Mouse (Mus musculus): ENCODE data around the gene Krt14. TPM values are rescaled to one million over a fixed set of nuclear protein-coding genes. Genes with fewer than 3 reads are reported as not detected.
"Not testable (repeated sequence)": the region's sequence is repeated elsewhere in the genome, so short reads cannot be mapped to it uniquely, and the experiment has no call there.

The Krt14 gene
- under 1 TPM; 0.73 to 0.78 TPM for total RNA-seq (2021)

DNA sequence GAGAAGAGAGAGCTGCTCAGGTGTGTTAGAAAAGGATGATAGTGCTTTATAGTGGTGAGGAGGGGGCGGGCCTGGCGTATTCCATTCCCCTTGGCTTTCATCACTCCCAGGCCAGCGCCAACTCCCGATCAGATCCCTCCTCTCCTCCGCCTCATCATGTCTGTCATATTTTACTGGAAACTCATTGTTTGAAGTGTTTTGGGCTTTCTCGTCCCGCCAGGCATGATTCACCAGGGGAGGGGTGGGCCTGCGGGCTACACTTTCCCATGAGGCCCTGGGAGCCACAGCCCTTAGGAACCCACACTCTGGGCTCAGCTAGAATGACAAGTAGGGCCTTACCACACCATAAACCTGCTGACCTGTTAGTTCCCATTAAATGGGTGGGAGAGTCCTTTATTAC, at the start of gene Krt14:
TSS of gene Krt14 (minus strand) at position 51 of the 400 bp plus-strand sequence.
- intact Hi-C loops (cut with DNase I): no loop called here
- no peak for DNase-seq (ENCODE audit: low spot score)

DNA sequence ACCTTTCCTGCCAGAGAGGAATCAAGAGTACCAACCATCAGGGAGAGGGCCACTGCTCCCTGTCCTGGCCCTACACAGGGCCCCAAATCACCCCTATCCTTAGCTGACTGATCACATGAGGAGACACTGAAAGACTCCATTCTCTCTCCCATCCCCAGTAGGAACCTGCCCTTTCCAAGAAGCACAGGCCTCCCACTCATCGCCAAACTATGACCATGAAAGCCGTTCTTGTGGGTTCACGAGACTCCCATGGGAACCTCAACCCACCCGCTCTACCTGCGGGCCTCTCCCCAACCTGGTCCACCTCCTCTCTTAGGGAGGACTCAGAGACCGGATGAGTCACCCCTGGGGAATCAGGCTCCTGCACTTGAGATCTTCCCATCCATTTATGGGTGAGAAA, 48.2 kb upstream of the Krt14 start:
- intact Hi-C loops (cut with DNase I): no loop called here
- DNase-seq (ENCODE audit: low spot score): no peak

DNA sequence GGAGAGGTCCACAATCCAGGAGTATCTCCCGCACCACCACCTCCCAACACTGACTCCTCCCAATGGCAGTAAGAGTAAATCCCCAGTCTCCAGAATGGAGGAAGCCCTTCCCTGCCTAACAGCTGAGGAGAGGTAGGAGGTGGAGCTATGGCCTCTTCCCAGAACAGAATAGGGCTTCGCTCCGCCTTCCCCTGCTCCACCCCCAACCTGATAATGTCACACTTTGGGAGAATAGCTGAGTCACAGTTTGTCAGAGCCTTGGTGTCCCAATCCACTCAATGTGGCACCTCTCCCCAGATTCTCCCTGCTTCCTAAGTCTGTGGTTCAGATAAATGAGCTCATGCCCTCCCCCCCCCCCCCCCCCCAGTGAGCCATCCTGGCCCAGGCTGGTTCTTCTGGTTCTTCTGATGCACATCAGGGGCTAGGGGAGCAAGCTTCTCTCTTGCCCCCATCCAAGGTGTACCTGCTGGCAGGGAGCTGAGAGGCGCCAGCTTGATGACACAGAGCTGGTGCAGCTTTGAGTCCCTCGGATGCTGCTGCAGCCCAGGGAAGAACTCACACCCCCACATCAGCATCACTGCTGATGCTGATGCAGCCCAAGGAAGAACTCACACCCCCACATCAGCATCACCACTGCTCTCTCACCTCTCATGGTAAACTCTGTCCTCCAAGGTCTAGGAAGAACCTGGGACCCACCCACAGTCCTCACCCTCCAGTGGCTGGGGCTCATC, 47.2 kb upstream of the Krt14 start:
- intact Hi-C loops (cut with DNase I): no loop called here
- DNase-seq (ENCODE audit: low spot score): no peak

DNA sequence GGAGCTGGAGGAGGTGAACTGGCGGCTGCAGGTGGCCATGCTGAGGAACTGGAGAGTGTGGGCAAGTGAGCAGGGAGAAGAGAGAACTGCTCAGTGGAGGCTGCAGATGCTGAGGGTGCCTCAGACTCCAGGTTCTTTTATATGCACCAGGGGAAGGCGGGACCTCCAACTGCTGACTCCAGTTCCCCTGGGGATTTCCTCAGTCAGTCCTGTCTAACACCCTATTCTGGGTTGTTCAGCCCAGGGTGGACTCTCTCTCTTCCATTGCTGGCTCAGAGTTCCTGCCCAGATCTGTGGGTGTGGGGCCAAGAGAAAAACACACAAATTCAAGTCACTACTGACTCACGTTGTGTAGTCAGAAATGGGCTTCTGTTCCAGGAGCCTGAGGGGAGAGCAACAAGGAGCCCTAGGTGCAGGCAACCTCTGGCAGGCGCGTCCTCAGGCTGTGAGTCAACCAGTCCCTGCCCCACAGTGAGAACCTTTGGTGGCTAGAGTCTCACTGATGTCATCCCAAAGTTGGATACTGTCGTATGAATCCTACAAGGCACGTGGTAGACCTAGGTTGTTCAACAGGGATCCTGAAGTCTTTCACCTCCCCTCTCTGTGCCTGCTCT, 41.6 kb upstream of the Krt14 start, which contains the start of gene Krt16:
TSS of gene Krt16 (minus strand) at position 51 of the 614 bp plus-strand sequence.
- DNase-seq (ENCODE audit: low spot score): no peak
- intact Hi-C loops (cut with DNase I): no loop called here

DNA sequence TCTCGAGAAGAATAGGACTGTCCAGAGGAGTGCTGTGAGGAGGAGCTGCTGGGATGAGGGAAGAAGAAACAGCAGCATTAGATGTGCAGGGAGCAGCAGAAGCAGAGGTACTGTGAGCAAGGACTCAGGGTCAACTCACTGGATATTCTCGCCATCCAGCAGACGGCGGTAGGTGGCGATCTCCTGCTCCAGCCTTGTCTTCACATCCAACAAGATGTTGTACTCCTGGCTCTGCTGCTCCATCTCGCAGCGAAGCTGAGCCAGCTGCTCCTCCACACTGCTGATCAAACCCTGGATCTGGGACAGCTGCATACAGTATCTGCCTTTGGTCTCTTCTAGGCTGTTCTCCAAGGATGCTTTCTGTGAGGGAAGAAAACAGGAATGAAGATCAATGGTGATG, 39.1 kb upstream of the Krt14 start:
- DNase-seq (ENCODE audit: low spot score); intact Hi-C loops (cut with DNase I): not testable (repeated sequence)

DNA sequence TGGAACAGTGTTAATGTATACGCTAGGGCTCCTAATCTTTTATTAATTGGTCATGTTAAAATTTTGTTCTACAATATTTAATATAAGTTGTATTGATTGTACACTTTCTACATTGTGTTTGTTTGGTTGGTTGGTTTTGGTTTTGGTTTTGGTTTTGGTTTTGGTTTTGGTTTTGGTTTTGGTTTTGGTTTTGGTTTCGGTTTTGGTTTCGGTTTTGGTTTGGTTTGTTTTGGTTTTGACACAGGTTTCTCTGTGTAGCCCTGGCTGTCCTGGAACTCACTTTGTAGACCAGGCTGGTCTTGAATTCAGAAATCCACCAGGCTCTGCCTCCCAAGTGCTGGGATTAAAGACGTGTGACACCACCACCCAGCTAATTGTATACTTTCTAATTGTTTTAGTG, 32.9 kb upstream of the Krt14 start:
- intact Hi-C loops (cut with DNase I); DNase-seq (ENCODE audit: low spot score): not testable (repeated sequence)

DNA sequence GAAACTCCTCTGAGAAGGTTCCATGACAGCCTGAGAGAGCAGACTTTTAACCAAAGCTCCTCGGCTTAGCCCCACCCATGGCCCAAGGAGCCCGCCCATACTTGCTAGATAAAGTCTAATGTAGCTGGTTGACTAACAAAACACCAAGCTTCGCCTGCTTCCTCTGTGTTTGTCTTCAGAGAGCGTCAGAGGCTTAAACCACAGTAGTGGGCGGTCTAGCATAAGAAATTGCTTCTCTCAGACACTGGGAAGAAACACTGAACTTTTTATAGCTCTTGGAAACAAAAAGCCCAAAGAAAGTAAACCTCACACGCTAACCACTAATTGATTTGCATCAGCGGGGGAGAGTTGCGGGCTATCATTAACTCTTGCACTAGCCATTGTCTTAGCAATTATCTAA, 14.4 kb upstream of the Krt14 start:
- no peak for DNase-seq (ENCODE audit: low spot score)
- intact Hi-C loops (cut with DNase I): no loop called here

DNA sequence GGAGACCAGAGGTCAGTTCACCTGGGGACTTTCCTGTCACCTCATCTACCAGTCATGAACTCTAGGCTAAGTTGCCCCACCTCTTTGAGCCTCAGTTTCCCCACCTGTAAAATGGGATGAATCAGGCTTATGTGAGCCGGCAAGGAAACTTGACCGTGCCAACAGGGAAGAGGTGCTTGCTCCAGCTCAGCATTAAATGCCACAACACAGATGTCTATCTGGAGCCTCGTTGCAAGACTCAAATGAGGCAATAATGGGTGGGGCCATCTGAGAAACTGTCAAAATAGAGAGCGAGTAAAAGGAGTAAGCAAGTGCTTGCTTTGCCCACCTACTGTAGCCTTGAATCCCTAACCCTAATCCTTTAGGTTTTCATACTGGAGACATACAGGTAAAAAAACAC, 12.0 kb upstream of the Krt14 start:
- intact Hi-C loops (cut with DNase I): no loop called here
- no peak for DNase-seq (ENCODE audit: low spot score)

DNA sequence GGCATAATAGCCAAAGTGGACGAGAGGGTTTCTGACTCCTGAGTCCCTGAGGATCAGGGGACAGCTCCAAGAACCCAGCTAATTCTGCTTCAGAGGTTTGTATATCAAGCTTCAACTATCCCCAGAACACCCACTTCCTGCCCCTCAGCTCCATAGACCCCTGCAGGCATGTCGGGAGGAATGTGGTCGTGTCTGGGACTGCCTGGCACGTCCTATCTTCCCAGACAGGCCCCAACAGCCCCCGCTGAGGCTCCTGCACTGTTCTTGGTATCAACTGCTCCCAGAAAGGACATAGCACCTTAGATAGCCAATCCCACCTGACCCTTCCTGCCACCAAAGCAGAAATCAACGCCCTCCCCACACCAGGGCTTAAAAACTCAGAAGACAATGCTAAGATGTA, 1.2 kb upstream of the Krt14 start:
- no peak for DNase-seq (ENCODE audit: low spot score)
- intact Hi-C loops (cut with DNase I): no loop called here

DNA sequence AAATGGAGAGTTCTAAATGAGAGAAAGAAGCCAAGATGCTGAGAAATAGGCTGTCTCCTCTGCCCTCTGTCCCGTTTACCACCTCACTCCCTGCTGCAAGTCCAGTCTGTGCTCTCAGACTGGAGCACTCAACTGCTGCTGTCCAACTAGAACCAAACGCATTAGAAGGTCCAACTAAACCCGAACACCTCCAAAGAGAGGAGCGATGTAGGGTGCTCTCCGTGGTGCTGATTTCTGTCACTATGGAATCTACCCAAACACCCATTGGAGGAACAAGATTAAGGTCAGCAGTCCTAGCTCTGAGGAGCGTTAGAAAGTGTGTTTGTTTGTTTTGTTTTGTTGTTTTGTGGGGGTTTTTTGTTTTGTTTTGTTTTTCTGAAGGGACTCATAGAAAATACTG, 3.9 kb downstream of the Krt14 start:
- DNase-seq (ENCODE audit: low spot score): no peak
- intact Hi-C loops (cut with DNase I): no loop called here

DNA sequence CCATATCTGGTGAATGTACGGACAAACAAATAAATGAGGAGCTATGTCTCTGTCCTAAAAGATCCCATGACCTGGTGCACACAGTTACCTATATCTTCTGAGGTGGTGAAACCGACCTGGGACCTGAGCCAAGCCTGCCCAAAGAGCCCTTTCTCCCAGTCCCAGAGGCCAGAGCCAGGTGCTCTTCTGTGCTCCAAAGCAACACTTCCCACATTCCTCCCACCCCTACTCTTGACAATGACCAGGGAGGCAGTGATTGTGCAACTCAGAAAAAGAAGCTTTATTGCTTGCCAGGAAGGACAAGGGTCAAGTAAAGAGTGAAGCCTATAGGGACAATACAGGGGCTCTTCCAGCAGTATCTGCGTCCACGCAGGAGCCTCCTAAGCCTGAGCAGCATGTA, 4.4 kb downstream of the Krt14 start:
- intact Hi-C loops (cut with DNase I): no loop called here

DNA sequence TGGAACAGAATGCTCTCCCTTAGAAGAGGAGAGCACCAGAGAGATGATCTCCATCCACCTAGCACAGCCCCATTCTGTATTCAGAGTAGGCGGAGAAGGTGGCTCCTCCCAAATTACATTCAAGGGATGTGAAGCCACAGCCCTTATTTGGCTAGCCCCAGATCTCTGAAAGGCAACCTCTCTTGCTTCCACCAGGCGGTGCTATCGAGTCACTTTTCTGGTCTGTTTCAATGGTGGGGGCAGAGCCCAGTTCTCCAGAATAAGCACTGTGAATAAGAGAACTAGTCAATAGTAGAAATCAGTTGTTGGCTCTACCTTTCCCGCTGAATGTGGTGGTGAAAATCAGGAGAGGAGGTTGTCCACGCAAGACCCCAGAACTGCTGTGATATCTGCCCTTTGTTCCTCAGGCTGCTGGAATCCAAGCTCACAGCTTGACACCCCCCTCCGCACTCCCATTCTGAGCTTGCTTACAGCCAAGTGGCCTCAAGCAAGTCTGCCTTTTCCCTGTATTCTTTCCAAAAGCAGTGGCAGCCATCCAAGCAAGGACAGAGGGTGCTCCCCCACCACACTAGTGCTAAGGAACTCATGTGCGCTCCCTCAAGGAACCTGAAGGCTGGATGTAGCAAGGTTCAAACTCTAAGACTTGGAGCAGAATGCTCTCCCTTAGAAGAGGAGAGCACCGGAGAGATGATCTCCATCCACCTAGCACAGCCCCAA, 7.1 kb downstream of the Krt14 start:
- no peak for DNase-seq (ENCODE audit: low spot score)
- intact Hi-C loops (cut with DNase I): no loop called here

More for the DNA sequence above, 4.4 kb downstream of the Krt14 start:
- no peak for DNase-seq (ENCODE audit: low spot score)

DNA sequence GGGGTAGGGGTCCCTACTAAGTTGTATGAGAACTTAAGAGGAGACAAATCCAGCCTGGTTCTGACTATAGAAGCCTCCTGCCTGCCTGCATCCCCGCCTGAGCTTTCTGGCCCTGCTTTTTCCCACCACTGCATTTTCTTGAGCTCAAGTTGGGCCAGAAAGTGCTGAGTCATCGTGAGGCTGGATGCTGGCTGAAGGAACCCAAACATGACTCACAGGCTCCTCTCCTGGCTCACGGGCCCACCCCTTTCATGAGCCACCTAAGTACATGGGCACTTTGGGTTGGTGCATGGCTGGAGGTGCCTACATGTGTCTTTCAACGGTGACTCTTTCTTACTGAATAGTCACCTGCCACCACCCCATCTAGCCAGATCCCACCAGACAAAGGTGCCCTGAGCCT, 8.7 kb downstream of the Krt14 start:
- intact Hi-C loops (cut with DNase I): no loop called here
- no peak for DNase-seq (ENCODE audit: low spot score)

DNA sequence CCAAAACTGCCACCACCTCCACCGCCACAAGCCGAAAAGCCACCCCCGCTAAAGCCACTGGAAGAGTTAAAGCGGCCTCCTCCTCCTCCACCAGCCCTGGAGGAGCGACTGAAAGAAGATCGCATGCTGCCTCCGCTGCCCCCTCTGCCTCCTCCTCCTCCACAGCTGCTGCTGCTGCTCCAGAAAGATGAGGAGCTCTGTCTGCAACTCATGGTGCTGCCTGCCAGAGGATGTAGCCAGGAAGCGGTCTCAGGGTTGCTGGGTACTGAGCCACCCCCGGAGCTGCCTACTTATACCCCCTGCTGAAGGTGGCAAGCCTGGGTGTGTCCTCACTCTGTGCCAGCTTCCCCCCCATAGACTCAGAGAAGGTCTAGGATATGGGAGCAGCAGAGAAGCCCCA, 14.4 kb downstream of the Krt14 start, which contains the start of gene Krt9:
TSS of gene Krt9 (minus strand) at position 255 of the 400 bp plus-strand sequence.
- intact Hi-C loops (cut with DNase I): no loop called here
- DNase-seq (ENCODE audit: low spot score): no peak

DNA sequence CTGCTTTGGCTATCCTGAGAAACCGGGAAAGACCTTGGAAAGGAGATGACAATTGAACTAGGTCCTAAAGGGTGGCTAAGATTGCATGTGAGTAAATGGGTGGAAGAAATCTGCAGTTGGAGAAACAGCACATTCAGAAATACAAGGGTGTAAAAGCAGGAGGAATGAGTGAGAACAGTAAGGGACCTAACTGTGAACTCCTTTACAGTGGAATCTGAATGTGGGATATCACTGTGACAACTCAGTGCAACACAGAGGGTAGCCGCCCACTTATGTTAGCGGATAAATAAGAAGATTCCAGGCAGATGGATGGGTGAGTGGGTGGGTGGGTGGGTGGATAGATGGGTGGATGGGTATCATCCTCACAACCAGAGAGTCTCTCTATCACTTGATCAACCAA, 15.5 kb downstream of the Krt14 start:
- intact Hi-C loops (cut with DNase I): no loop called here
- DNase-seq (ENCODE audit: low spot score): no peak

DNA sequence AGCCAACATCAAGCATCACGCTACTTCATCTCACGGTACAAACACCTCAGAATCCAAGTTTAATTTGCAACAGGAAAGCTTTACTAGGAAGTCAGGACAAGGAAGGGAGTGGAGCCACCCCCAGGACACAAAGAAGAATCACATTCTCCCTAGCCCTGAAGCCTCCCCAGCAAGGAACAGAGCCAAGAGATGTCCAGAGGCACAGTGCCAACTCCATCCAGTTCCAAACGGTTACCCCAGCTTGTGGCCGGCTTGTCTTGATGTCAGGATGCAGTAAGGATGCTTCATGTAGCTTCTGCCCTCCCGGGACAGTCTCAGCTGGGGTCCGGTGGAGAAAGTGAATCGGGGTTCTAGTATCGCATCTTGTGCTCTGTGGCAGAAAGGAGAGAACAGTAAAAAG, 20.6 kb downstream of the Krt14 start:
- no peak for DNase-seq (ENCODE audit: low spot score)

DNA sequence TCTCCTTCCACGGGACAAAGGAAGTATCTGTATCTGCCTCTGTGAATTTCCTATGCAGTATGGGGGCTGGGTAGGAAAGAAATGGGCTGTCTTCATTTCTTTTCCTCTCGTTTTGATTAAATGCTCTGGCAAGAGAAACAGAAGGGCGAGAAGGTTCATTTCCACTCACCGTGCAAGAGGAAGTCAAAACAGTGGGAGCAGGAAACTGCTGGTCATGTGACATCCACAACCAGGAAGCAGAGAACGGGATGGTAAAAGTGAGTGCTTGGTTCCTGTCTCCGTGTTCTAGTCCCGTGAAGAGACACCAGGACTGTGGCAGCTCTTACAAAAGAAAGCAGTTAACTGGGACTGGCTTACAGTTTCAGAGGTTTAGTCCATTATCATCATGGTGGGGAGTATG, 25.6 kb downstream of the Krt14 start:
- DNase-seq (ENCODE audit: low spot score): no peak
- intact Hi-C loops (cut with DNase I): no loop called here

More for the DNA sequence above, 20.6 kb downstream of the Krt14 start:
- intact Hi-C loops (cut with DNase I): no loop called here

DNA sequence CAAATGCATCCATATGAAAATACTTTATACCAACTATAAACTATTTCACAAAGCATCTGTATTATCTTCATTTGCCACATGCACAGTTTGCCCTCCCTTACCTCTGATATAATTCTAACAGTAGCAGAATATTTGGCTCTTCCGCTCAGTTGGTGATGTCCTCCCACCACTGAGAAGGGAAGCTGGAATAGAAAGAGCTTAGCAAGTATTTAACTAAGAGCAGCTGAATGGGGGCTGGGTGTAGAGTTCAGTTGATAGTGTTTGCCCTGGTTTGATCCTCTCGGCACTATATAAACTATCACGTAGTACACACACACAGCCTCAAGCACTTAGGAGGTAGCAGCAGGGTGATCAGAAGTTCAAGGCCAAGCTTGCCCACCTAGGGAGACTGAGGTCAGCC, 28.1 kb downstream of the Krt14 start:
- no peak for DNase-seq (ENCODE audit: low spot score)
- intact Hi-C loops (cut with DNase I): no loop called here

DNA sequence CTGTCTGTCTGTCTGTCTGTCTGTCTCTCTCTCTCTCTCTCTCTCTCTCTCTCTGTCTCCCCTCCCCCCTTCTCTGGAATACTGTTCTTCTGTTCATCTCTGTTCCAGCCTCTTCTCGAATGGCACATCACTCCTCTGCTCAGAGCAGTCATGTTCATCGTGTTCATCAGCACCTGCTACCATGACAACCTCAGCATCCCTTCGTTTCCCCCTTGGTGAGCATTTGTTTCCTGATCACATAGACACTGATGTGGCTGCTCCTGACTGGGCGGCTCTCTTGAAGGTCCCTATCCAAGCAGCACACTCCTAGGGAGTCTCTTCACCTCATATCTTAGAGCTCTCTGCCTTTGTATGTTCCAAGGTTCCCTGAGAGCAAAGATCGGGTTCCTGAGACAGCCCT, 29.0 kb downstream of the Krt14 start:
- no peak for DNase-seq (ENCODE audit: low spot score)
- intact Hi-C loops (cut with DNase I): no loop called here

DNA sequence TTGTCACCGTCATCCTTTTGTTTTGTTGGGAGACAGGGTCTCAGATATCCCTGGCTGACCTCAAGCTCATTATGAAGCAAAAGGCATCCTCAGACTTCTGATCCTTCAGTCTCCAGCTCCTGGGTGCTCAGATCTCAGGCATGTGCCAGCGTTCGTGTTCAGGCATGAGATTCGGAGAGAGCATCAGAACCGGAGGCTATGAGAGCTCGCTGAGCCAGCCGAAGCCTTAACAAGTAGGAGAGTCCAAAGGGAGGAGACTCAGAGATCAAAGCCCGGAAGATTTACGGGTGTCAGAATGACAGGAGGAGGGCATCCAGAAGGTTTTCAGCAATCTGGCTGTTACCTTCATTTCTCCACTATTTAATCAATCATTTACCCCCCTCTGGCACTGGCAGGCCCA, 30.6 kb downstream of the Krt14 start:
- intact Hi-C loops (cut with DNase I): no loop called here
- no peak for DNase-seq (ENCODE audit: low spot score)

Measured in heart, postnatal 25 days (tissue).